Mouse (Mus musculus) erythroid progenitor cell, adult 5-6 weeks (primary cell): ENCODE data around the gene Flrt3. TPM values are rescaled to one million over a fixed set of nuclear protein-coding genes. Genes with fewer than 3 reads are reported as not detected.

Experiments
- ATAC-seq: replicated peaks from 2 replicates; pipeline ENCODE4 v1.8.0; 2016; ENCODE audit warnings: moderate number of reproducible peaks, mild to moderate bottlenecking, moderate TSS enrichment, inconsistent platforms; ENCODE audit not compliant: poor library complexity, low FRiP score, severe bottlenecking
- total RNA-seq, 2 experiments: library from RNA; stranded (forward) in 1 of 2; stranded (reverse) in 1 of 2; fragments of 150-400 nt in 1 of 2; fragments of 186-747, 209-891 nt in 1 of 2; gene quantifications; 2 replicates each; pipeline versions ENCODE4 v1.2.3 to v1.2.4; 2015 to 2017; ENCODE audit warnings: low replicate concordance in 2 of 2

Flrt3 gene
- not detected in 2 replicates for total RNA-seq (2015; ENCODE audit: low replicate concordance)
- not detected in 2 replicates for total RNA-seq (2017; ENCODE audit: low replicate concordance)

DNA sequence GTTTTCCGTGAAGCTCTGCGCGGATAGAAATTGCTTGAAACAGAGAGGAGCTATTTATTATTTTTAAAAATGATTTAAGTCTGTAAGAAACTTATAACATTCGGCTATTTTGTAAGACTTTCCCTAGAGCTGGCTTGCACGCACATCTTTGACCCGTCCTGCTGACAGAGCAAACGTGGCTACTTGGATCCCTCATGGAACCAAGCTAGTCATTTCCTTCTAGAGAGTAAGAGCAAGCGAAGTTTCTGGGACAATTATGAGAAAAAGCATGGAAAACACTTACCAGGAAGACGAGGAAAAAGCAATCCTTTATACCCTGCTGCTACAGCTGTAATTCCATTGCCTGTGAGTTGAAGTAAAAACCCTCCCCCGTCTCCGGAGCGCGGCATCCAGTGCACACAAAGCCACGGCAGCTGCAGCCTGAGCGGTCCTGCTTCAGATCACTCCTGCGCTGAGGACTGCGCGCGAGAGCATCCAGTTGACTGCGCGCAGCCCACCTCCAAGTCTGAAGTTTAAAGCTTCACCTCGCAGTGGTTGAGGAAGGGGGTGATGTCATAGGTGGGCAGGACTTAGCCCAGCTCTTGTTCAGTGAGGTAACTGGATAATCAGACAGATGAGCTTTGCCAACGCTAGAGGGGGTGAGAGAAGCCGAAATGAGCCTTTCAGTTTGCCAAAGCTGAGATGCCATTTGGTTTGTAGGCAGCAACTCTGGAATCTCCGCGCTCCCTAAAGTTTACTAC, at the start of gene Flrt3:
Gene Flrt3, minus strand, starts transcription at position 507 of the 740 bp plus-strand sequence.
- no peak for ATAC-seq

DNA sequence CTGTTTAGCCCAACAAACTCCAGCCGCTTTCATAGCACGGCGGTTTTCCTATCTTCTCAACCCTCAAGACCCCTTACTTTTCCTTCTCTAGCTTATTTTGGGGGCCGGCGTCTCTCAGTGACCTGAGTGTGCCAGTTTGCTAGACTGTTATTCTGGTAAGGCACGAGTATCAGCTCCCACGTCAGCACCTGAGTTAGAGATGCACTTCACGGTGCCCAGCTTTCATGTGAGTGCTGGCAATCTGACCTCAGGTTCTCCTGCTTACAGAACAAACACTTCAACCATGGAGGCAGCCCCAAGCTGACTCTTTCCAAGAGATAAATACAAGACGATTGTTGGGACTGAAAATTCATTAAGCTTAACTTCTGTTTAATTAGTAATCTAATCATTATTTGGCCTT, 46.1 kb upstream of the Flrt3 start:
- no peak for ATAC-seq

DNA sequence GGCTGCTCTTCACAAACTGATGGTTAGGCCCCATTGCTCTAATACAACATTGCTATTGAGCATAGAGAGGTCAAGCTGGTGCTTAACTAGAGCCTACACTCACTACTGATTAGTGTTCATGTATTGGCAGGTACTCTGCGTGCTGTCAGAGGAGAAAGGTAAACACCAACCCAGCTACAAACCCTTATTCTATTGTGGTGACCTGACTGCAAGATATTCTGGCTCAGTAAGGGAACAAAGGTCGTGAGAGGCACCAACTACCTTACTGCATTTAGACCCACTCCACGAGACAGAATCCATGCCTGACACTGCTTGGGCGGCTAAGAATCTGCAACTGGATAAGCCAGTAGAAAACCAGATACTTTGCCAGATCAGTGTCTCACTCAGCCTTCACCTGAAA, 44.6 kb upstream of the Flrt3 start:
- no peak for ATAC-seq

DNA sequence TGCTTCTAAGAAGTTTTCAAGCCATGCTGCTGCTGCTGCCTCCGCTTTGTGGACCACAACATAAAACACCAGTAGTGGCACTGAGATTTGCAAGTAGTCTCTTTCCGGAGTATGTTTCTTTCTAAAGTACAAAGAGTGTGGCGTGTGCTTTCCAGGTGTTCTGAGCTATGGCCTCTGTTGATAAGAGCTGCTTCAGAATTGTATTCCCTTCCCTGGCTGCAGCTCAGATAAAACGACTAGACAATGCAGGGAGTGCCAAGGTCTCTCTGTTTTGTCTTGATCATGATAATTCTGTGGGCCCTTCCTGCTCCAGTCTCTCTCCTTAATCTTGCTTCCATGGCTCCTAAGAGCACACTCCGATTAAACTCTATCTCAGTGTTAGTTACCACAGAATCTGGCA, 36.3 kb upstream of the Flrt3 start:
- ATAC-seq, result no peak

DNA sequence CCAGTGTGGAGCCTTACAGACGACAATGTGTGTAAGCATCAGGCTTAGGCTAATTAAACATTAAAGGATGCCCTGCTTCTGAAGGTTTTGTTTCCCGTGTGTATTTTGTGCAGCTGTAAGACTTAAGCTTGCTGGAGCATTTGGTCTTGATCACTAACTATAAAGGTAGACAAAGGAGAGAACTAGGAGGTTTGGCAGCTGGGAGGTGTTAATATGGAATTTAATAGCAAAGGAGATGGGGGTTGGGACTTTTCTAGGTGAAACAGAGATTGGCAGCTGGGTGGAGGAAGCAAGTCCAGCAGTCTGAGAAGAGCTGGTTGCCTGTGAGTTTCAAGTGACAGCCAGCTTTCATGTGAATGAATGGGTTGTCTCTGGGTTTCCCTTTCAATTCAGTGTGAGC, 34.0 kb upstream of the Flrt3 start:
- no peak for ATAC-seq

DNA sequence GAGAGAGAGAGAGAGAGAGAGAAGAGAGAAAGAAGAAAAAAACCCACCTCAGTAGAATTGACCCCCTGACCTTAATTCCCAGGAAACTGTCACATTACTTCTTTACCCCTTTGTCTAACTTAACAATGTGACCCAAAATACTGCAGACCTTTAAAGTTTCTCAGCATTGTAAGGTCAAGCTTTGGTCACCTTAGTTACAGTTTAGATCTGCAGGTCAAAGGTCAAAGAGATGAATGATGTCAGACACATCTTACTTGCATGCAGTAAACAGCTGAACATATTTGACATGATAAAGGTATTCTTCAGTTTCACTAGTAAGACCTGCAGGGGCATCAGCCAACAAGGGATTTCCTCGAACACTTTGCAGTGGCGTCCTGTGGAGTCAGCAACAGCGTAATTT, 32.9 kb upstream of the Flrt3 start:
- no peak for ATAC-seq

DNA sequence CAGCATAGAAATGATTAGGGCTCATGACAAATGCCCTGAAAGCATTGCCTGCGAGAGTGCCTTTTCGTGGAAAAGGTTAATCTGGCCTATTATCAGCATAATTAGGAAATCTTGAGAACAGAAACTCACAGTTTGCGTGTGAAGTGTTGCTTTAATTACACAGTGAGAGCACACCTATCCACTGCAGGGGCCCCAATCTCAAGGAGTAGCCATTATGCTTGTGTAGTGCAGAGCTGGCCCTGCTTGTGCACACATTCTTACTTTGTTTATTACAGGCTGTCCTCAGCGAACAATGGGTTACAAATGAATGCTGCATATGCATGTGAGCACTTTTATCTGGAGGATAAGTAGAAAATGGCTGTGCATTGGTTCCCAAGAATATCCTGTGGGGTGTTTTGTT, 32.1 kb upstream of the Flrt3 start:
- ATAC-seq, result no peak

DNA sequence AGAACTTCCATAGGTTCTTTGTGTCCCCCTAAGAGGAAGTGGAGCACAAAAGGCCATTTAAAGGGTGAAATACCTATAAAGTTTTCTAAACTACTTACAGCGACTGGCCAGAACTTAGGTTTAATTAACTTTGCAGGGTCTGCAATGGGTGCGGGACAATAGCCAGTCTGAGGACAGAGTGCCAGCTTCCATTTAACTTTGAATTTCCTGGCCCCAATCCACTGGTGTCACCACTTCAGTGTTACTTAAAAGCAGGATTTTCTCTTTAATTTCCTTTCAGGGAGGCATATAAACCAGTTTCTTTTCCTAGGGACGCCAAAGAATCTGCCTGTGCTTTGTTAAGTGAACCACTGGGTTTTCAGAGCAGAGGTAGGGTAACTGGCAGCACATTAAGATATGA, 27.3 kb upstream of the Flrt3 start:
- no peak for ATAC-seq

DNA sequence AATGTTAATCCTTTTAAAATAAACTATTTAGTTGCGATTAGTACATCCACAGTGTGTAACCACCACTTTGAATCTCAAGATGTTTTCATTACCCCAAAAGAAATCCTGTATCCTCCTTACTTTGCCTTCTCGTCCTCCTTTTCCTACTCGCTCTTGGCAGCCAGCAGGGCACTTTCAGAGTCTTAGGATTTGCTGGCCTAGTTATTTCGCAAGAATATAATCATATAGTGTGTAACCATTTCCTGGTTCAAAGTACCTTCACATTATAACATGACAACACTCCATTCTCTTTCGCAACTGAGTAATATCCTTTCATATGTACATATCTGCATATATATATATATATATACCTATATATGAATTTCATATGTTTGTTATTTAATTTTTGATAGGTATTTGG, 22.6 kb upstream of the Flrt3 start:
- no peak for ATAC-seq

DNA sequence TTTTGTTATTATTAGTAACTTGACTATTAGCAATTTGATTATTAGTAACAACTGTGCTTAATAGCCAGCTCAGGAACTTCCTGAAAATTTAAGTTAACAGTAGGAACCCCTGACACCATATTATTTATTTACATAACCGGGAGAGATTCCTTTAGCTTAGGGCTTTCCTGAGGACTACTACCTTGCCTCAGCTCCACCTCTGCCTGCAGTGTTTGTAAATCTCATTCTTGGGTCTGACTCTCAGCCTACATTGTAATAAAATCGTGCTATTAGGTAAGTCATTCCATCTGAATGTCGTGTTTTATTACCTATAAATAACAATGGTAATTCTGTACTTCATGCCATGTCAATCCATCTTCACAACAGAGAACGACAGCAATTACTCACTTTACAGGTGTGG, 21.2 kb upstream of the Flrt3 start:
- ATAC-seq, result no peak

DNA sequence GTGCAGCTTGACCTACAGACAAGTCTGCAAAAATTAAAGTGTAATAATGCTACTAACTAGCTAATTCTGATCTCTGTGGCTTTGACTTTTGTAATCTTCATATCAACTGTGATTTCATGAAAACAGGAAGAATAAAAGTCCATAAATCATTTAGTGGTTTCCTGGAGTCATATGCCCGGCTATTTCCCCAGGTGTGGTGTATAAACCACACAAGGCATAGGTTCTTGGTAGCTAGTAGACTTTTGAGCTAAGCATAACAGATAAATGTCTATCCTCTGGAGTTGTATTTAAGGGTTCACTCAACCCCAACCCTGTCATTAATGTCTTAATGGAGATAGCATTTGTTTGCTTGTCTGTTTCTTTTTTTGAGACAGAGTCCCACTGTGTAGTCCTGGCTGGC, 20.1 kb upstream of the Flrt3 start:
- no peak for ATAC-seq

DNA sequence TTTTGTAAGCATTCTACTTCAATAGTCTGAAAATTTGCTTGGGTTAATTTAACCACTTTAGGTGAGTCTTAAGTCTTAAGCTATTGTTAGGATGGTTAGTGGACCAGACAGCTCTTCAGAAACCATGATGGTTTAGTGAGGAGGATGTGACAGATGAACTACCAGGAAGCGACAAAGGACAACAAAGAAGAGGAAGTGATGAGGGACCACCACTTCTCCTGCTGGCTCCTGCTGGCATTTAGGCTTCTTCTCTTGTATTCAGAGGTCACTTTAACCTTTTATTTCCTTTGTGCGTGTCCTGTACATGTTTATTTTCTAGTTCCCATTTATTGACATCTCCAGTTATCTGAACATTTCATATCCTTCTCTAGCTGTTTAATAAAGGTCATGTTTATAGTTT, 19.6 kb upstream of the Flrt3 start:
- no peak for ATAC-seq

DNA sequence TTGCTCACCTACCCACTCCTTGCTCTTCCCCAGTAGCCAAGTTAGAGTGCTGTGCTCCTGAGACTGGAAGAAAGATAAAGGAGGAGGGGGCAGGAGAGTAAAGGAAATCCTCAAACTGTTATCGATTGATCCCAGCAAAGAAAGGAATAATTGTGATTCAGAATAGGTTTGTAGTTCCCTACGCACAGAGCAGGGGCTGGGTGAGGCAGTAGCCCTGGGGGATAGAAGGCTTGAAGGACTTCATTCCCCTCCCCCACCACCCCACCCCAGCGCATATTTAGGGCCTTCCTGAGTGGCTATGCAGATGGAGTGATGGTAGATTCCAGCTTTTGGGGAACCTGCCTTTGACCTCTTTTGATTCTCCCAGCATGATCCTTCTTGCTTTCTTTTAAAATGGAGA, 5.5 kb upstream of the Flrt3 start:
- ATAC-seq, result no peak

DNA sequence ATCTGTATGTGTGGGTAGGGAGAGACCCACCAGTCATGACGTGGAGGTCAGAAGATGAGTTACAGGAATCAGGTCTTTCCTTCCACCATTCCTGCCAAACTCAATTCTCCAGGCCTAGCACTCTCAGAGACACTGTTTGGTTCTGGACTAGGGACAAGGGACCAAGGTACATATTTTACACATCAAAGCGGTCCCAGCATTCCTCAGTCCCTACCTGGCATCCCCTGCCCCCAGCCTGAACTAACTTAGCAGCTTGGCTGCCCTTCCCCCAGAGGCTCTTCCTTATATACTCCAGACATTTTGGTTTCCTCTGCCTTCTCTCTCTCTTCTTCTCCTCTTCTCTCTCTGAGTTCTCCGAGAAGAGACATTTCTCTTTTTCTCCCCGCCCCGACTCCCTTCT, 2.2 kb upstream of the Flrt3 start:
- ATAC-seq, result no peak

DNA sequence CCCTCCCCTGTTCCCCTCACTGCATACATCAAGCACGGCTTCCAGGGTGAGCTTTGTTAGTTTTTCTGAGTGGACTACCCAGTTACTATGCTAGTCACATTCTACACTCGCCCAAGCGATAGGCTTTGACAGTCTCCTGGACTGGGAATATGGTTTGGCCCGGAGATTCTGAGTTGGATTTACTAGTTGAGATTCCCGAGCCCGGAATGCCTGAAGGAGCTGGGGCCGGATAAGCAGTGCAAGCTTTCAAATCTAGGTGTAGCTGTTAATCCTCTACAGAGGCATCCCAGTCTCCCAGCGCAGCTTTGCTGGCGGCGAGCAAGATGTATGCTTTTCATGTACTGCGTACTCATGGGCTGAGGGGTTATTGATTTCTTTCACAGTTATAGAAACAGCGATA, 812 bp downstream of the Flrt3 start:
- no peak for ATAC-seq

DNA sequence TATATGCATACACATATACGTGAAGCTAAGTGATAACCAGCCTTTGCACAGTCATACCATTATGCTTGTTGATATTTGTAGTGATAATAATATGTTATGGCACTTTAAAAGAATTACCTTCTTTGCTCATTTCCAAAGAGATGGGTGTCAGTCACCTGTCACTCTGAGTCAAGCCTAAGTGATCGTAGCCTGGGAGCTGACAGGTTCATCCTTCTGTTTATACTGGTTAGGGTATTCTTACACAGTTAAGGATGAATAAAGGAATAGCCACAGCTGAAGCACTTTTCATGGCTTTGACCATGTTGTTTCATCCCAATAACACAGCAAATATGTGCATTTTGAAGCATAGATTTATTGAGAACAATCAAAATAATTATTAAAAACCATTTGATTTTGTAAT, 1.5 kb downstream of the Flrt3 start:
- no peak for ATAC-seq

DNA sequence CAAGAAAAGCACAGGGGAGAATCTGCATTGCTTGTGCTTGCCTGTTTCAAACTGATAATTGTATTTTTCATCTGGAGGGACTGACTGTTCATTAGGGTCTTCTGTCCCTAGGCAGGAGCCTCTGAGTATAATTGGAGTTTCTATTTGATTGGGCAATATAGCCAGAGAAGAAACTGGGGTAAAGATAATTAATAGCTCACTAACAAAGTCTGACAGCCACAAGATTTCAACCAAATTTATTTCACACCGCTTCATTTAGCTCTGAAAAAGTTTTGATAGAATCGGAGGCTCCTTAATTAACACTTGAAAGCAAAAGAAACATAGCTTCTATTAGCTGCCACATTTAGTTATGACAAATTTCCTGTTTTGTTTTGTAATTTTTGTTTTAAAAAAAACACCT, 2.2 kb downstream of the Flrt3 start:
- ATAC-seq, result no peak

DNA sequence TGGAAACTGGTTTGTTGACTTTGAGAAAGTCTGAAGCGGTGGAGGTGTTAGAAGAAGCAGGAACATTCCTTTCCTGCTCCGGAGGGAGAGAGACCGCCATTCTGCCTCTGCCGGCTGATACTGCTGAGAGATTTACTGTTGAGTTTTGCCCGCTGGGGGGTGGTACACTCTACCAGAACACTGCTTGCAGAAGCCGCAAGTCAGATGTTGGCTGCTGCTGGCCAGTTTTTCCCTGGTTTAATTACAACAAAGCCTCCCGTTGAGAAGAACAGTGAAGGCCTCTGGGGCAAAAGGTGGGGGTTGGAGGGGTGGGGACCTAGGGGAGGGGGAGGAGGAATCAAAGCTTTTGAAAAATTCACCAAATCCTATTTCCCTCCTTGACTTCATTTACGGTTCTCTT, 3.0 kb downstream of the Flrt3 start:
- ATAC-seq, result no peak

DNA sequence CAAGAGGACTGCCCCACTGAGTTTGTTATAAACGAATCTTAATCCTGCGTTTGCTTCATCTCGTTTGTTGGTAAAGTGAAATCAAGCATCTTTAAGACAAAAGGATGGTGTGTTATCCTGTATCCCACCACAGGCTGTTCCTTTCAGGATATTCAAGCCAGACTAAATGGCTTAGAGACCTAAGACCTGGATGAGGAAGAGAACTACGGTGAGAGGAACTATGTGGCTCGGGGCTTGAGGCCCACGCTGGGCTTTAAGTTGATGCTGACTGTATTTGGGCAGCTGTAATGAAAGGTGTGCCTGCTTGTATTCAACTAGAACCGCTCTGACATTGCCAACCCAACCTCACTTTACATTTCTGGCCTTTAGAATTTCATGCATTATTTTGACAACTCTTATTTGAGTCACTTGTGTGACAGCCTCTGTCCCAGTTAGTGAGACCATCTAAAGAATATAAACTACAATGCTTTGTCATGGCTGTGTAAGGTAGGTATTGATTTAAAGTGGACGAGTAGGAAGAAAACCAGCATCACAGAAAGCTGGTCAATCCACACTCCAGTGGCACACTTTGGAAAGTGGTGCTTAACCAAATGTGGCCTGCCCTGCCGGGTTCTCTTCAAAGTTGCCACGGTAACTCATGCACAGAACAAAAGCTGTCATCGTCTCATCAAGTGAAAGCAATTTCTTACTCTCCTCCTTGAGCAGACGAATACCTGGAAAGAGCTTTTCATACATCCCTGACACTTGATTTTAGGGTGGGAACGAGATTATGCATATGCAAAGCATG, 3.8 kb downstream of the Flrt3 start:
- no peak for ATAC-seq

DNA sequence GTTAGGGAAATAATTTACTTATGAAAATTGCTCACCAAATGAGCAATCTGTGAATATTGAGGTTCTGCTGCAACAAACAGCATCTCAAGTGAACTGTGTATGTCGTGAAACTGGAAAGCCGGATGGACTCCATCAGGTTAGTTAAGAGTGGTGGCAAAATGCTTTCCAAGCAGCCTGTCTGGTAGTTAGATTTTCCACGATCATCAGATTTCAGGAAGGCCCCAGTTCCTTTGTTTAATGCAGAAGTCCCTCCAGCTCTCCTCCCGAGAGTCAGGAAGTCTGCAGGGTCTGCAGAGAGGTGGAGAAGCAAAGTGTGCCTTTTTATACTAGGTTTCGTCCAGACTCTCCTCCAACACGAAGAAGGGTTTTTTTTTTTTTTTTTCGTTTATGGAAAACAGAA, 4.4 kb downstream of the Flrt3 start:
- no peak for ATAC-seq

DNA sequence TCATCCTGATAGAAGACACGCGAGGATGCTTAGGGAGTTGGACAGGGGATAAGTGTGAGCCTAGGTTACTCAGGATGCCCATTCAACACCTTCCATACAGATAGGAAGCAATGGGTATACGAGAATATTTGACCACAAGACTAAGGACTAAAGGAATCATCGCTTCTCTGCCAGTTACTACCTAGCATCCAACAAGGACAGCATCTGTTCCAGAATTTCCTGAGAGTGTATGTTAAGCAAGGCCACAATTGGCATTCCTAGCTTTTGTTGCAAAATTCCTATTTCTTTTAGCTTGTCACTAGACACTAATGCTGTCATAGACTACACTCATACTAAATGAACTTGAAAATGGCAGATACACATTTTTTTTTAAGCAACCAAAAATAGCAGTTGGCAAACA, 6.9 kb downstream of the Flrt3 start:
- ATAC-seq, result no peak

DNA sequence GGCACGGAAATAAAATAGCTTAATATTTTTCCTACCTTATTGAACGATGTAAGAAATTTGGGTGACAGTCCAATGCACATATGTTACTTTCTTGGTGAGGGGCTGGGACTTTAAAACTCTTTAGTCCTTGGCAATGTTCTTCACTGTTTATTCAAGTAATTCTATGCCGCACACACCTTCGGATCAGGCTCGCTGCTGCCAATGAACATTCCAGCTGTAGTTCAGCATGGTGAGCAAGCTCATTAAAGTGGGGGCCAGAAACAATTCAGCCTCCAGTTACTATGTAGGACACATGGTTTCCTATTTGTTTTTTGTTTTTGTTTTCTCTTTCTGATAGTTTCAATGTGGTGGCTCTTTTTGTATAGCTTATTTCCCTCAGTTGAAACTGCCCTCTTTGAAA, 8.6 kb downstream of the Flrt3 start:
- ATAC-seq, result no peak
